Mouse (Mus musculus) gastrocnemius, postnatal 4 days (tissue): ENCODE data around the gene Gm21974. TPM values are rescaled to one million over a fixed set of nuclear protein-coding genes. Genes with fewer than 3 reads are reported as not detected.
"Not testable (repeated sequence)": the region's sequence is repeated elsewhere in the genome, so short reads cannot be mapped to it uniquely, and the experiment has no call there.

ENCODE experiments used
- DNase-seq, 2 experiments: peaks; one replicate each; pipeline ENCODE4 v3.0.0; 2021 to 2022; ENCODE audit warnings: low spot score in 2 of 2, mixed read lengths in 2 of 2
- total RNA-seq, 2 experiments: library from RNA; stranded (reverse); gene quantifications; 2 replicates each; pipeline ENCODE4 v1.2.3; 2021

Gm21974 gene
- total RNA-seq, 2 experiments from 2014 or later: not detected

- DNase-seq: peak; percentile 82 to 93
Measured at GRCm38 (mm10) chr7:127876467-127877348, 18.5 kb downstream of the Gm21974 start, which contains the start of gene Zfp668. TSS of gene Zfp668 (minus strand) at chr7:127876828.

- peak in 1 of 2 experiments; percentile 83 for DNase-seq
Measured at GRCm38 (mm10) chr7:127876041-127876466, 19.2 kb downstream of the Gm21974 start, which contains the start of gene Zfp646. TSS of gene Zfp646 (plus strand) at chr7:127876221.

GRCm38 (mm10) chr7:127875627-127876001 is 19.6 kb downstream of the Gm21974 start:
- DNase-seq: peak; percentile 88 to 94

GRCm38 (mm10) chr7:127874812-127875626 is 20.2 kb downstream of the Gm21974 start:
- no peak for DNase-seq

- DNase-seq: no peak
Measured at GRCm38 (mm10) chr7:127870136-127870821, 25.0 kb downstream of the Gm21974 start.

GRCm38 (mm10) chr7:127869149-127869810 is 26.0 kb downstream of the Gm21974 start:
- DNase-seq: peak in 1 of 2 experiments; percentile 58

- DNase-seq: no peak
Measured at GRCm38 (mm10) chr7:127867641-127868040, 27.6 kb downstream of the Gm21974 start.

- no peak for DNase-seq
Measured at GRCm38 (mm10) chr7:127866434-127866833, 28.8 kb downstream of the Gm21974 start.

- DNase-seq: no peak
Measured at GRCm38 (mm10) chr7:127858258-127858657, 37.0 kb downstream of the Gm21974 start.

GRCm38 (mm10) chr7:127850906-127851305 is 44.3 kb downstream of the Gm21974 start:
- DNase-seq: no peak

- DNase-seq: no peak
Measured at GRCm38 (mm10) chr7:127849973-127850875, 45.0 kb downstream of the Gm21974 start.

GRCm38 (mm10) chr7:127842001-127842718 is 53.1 kb downstream of the Gm21974 start:
- DNase-seq: peak; percentile 58 to 81

- DNase-seq: peak; percentile 94 to 96
Measured at GRCm38 (mm10) chr7:127841340-127842000, 53.8 kb downstream of the Gm21974 start.

- DNase-seq: peak in 1 of 2 experiments; percentile 58
Measured at GRCm38 (mm10) chr7:127840886-127841285, 54.4 kb downstream of the Gm21974 start.

- not testable (repeated sequence) for DNase-seq
Measured at GRCm38 (mm10) chr7:127840031-127840430, 55.2 kb downstream of the Gm21974 start.

- DNase-seq: not testable (repeated sequence)
Measured at GRCm38 (mm10) chr7:127837878-127838277, 57.4 kb downstream of the Gm21974 start.

- DNase-seq: no peak
Measured at GRCm38 (mm10) chr7:127837473-127837872, 57.8 kb downstream of the Gm21974 start.
